Mouse (Mus musculus) ovary, postnatal 14 days (tissue): ENCODE measurements around the gene Isg15.
A peak's percentile ranks its signal among the peaks of the same experiment; 100 is the strongest.

Experiments used
- DNase-seq: peaks from one replicate; pipeline ENCODE4 v3.0.0; 2022; ENCODE audit warnings: low spot score

The Isg15 gene

DNA sequence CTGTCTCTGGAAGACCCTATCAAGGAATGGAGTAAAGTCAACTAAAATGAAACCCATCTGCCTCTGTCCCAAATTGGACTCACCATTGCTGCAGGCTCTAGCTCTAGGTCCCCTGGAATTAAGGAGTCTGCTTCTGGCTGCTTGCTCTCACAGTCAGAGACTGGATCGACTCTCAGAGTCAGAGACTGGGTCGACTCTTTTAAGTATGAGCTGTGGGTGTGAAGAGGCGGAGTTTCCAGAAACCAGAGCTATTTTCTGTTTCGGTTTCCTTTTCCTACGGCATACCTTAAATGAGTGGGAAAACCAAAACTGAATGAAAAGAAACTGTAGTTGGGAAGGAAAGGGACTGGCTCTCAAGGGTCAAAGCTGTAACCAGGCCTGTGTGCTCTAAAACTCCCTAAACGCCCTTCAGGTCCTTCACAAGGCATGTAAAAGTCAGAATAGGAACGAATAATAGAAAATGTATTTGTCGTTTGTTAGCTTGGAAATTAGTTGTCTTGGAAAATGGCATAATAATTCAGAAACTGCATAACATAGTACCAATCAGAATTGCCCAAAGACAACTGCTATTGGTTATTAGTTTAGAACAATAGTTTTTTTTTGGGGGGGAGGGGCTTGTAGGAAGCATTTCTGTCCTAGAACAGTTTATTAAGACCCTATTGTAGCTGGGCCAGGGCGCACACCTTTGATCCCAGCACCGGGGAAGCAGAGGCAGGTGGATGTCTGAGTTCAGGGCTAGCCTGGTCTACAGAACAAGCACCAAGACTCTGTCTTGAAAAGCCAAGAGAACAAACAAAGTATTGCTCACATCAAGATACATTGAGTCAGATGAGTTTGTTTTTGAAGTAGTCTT is at the start of gene Isg15:
TSS of gene Isg15 (minus strand) at position 196 of the 853 bp plus-strand sequence.
- no peak for DNase-seq

DNA sequence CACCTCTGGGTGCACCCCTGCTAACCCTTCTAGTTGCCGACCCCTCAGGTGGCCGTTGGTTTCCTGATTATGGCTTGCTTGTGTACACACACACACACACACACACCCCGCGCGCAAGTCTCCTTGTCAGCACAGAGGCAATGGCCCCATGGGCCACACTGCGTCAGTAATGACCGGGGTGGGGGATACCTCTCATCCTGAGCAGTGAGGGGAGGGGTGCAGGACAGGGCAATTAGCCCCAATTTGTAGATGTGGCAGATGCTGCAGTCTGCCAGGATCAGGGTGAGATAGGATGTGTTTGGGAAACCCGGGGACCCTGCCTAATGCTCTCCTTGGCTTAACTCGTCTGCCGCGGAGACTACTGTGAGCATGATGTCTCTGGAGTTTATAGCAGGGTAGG is 48.9 kb upstream of the Isg15 start:
- no peak for DNase-seq

DNA sequence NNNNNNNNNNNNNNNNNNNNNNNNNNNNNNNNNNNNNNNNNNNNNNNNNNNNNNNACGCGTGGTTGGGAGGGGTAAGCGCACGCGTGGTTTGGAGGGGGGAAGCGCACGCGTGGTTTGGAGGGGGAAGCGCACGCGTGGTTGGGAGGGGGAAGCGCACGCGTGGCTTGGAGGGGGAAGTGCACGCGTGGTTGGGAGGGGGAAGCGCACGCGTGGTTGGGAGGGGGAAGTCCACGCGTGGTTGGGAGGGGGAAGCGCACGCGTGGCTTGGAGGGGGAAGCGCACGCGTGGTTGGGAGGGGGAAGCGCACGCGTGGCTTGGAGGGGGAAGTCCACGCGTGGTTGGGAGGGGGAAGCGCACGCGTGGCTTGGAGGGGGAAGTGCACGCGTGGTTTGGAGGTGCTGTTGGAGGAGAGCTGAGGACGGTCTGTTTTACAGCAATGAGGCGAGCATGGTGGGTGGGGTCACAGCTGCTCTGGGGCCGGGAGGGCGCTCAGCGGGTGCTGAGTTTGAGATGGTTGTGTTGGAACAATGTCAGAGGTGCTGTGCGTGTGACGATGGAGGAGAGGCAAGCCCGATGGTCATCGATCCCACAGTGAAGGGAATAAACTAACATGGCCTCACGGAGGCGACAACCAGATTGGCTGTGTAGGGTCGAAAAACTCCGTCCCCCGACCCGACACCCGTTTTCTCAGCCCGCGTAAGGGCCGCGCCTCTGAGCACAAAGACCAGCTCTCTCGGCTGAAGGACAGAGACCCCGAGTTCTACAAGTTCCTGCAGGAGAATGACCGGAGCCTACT is 36.2 kb upstream of the Isg15 start:
- DNase-seq = no peak

DNA sequence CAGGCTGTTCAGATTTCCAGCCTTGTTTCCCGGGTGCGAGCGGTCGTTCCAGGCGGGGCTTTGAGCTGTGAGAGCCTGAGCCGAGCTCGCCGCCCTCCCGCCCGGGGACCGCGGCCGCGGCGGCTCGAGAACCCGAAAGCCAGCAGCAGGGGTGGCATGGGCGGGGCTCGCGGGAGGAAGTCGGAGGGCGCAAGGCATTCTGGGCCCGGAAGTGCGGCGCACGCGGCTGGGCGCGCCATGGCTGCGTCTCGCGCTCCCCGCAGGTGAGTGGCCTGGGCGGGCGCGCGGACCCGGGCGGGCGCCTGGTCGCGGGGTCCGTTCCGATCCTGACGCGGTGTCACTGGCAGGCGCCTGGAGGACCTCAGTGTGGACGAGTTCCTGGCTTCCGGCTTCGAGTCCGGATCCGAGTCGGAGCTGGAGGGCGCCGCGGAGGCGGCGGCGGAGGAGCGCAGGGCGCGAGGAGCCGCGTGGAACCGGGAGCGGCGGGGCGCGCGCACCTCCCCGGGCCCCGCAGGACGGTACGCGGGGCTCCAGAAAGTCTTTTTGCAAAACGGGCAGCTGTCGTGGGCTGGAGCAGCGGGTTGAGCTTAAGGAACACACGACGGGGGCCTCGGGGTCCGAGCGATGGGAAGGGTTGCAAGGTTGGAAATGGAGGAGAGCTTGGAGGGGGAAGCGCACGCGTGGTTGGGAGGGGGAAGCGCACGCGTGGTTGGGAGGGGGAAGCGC is 35.4 kb upstream of the Isg15 start, which contains the start of gene Noc2l:
TSS of gene Noc2l (plus strand) at position 203 of the 726 bp plus-strand sequence.
- DNase-seq = peak; percentile 77

DNA sequence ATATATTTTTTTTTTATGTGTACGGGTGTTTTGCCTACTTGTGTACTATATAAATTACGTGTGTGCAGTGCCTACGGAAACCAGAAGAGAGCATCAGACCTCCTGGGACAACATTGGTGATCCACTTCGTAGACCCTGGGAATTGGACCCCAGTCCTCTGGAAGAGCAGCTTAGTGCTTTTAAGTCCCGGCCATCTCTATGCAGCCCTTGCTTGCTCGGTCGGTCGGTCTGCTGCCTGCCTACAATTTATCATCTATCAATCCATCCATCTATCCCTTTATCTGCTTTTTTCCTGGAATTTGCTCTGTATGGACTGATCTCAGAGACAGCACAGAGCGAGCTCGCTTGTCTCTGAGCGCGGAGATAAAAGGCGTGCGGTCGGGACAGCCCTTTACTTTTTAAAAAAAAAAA is 34.7 kb upstream of the Isg15 start:
- DNase-seq = no peak

DNA sequence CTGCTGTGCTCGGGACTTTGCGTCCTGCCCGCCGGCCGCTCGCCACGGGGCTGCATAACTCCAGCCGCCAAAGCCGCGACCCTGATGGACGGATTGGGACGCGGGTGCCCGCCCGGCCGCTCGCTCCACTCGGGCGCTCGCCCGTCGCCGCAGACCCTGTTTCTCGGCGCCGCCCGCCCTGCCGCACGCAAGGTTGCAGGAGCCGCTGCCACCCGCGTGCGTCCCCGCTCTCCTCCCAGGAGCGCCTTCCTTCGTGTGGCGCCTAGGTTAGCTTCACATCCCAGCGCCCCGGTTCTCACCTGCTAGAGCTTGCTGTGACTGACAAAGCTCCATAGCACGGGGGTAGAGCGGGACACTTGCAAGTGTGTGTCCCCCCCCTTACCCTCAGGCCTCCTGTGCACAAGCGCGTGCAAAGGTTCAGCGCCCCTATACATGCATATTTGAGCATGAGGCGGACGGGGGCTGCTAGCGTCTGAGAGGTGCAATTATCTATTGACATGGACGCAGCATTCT is 34.1 kb upstream of the Isg15 start, which contains the start of gene Plekhn1:
TSS of gene Plekhn1 (minus strand) at position 157 of the 513 bp plus-strand sequence.
- peak; percentile 55 for DNase-seq

DNA sequence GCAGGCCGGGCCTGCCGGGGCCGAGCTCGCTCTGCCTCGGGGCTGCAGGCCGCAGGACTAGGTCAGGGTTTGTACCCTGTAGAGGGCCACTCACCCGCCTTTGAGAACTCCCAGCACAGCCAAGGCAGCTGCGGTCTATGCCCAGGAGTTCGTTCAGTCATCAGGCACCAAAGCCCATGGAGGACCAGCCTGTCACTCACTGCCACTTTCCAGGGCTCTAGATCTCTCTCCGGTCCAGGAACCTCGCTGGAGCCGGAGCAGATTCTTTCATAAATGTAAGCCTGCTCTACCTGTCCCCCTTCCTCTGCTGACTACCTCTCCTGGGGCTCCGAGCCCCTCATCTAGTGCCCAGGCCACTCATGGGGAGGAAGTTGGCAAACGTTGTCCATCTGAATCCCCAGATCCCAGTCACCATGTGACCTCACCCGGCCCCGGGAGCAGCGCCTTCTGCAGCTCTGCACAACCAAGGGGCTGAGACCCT is 33.4 kb upstream of the Isg15 start:
- no peak for DNase-seq

DNA sequence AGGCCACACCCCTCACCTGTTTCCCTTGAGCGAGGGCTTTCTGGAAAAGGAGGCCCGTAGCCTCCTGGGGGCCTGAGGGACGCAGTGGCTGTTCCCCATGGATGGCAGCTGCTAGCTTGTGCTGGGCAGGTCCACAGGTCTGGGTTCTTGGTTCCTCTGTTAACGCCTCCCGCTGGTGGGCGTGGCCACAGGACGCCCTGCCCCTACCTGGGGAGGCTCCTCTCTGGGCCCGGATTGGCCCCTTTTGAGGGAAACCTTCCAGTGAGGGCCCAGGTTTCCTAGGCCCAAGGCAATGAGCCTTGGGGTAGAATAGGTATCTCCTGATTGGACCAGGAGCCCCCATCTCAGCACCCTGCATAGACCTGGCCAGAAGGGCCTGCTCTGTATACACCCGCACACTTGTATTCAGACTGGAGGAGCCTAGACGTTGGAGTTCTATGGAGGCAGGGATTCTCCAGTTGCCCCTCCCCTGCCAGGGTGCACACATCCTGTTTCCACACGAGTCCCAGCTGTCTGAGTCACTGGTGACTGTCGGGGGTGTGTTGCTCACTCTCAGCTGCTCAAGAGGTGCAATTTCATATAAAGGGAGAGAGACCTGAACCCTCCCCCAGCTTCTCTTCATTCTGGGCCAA is 27.9 kb upstream of the Isg15 start:
- DNase-seq = no peak

DNA sequence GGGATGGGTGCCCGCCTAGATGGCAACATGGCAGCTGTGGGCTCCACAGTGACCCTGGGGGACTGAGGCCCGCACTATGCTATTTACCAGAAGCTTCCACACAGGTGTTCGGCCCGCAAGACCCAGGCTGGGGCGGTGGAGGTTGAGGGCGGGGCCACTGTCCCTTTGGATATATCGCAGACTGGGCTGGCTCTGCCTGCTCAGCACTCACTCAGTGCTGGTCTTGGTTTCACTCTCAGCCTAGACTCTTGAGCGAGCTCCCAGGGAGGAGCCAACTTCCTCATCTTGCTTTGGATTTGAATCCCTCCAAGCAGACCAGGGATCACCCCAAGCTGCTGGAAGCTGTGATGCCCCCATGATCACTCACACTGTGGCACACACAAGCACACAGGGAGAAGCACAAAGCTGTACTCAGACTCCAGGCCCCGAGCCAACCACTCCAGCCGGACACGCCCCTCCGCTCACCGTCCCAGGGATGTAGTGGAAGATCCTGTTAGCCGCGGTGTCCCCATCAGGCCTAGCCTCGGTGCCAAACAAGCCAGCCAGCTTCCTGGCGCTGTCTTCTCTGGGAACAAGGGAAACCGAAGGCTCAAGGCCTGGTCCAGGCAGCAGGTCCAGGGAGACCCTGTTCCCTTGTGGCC is 27.3 kb upstream of the Isg15 start:
- no peak for DNase-seq

DNA sequence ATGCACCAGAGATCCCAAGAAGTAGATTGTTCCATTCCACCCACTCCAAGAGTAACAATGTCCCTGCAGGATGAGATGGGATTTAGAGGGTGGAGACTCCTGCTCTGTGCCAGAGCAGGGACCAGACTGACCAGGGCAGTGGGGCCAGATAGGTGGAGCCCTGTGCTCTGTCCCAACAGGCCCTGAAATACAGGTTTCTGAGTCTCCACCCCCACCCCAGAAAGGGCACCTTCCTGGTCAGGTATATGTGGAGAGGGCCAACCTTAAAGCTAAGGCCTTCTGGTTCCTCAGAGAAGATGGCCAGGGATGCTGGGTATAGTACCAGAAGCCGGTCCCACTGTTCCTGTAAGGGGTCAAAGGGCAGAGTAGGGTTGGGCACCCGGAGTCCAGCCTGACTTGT is 23.7 kb upstream of the Isg15 start:
- no peak for DNase-seq

DNA sequence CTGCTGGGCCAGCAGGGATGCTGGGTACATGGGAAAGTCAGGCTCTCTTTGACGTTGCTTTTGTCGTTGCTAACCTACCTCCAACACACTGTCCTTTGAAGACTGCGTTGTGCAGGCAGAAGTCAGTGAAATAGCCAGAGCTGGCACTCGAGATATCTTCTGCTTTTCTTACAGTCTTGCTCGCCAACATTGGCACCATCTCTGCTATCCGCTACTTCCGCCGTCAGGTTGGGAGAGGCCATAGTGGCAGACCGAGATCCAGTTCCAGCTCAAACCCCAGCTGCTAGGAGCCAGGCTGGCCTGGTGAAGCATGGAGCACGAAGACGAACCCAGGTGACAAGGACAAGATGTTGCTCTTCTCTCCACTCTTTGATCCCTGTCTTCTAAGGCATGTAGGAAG is 19.3 kb upstream of the Isg15 start:
- DNase-seq = no peak

DNA sequence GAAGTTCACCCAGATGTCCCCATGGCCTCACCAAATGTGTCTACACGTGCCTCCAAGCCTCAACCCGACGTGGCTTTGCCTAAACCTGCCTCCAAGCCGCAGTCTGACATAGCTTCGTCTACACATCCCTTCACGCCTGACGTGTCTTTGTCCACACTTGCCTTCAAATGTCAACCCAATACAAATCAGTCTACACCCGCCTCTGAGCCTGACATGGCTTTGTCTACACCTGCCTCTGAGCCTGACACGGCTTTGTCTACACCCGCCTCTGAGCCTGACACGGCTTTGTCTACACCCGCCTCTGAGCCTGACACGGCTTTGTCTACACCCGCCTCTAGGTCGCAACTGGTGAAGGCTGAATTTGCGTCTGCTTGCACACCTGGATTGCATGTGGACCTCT is 17.2 kb upstream of the Isg15 start:
- DNase-seq = no peak

DNA sequence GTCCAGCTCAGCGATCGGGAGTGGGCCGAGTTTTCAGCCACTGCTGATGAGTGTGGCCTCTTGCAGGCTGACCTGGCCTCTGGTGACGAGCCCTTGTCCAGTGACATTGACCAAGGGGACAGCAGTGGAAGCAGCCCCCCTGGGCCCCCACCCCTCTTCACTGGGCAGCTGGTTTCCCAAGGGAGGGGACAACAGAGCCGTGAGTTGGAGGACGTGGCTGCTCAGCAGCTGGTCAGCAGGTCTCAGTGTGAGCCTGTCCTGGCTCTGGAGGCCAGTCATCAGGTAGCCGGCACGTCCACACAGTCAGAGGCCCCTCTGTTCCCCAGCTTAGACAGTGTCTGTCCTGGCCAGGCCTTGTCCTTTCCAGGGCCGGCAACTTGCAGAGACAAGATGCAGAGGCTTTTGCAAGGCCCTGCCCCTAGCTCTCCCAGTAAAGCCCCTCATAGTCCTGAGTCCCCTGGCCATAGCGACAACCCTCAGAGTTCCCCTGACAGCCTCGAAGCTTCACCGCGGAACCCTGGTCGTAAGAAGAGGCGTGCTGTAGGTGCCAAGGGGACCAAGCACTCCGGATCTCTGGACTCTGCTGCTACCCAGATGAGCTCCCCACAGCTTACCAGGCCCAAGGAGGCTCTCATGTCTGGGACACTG is 16.5 kb upstream of the Isg15 start:
- DNase-seq = no peak

DNA sequence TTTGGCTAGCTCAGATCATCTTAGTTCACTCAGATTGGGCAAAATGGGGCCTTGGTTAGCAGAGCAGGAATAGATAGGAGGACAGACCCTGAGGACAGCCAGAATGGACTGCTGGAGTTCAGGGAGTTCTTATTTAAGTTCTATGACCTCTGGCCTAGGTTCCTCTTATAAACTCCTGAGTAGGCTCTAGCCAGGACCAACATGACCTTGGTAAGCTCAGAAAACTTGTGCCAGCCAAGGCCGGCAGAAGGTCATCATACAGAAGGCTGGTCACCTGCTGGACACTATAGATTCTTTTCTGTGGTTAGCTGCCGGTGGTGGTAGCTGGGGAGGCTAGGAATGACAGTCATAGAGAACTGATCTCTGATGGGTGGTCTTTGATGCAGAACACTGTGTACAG is 15.6 kb upstream of the Isg15 start:
- DNase-seq = no peak

DNA sequence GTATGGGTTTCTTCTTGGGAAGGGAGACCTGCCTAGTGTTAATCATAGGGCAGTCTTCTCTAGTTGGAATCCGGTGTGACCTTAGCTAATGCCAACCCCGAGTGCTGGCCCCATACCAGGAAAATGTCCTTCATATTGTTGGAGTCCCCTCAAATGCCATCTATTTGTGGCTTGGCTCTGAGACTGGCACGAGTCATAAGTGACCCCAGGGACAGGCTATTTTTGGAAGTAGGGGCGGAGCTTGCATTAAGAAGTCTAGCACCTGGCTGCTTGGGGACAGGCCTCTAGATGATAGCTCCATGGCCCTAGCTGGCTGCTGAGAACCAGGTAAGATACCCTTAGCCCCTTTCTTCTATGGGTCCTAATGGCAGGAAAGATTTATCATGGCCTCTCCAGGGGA is 15.0 kb upstream of the Isg15 start, which contains the start of gene Perm1:
TSS of gene Perm1 (plus strand) at position 220 of the 400 bp plus-strand sequence.
- DNase-seq = no peak

DNA sequence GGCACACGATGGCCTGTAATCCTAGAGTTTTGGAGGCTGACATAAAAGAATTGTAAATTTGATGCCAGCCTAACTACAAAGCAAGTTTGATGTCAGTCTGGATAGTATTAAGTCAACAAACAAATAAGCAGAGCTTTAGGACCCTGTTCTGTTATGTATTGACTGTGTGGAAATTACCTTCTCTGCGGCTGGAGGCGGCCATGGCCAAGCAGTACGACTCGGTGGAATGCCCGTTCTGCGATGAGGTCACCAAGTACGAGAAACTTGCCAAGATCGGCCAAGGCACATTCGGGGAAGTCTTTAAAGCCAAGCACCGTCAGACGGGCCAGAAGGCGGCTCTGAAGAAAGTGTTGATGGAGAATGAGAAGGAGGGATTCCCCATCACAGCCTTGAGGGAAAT is 12.5 kb upstream of the Isg15 start:
- DNase-seq = no peak

DNA sequence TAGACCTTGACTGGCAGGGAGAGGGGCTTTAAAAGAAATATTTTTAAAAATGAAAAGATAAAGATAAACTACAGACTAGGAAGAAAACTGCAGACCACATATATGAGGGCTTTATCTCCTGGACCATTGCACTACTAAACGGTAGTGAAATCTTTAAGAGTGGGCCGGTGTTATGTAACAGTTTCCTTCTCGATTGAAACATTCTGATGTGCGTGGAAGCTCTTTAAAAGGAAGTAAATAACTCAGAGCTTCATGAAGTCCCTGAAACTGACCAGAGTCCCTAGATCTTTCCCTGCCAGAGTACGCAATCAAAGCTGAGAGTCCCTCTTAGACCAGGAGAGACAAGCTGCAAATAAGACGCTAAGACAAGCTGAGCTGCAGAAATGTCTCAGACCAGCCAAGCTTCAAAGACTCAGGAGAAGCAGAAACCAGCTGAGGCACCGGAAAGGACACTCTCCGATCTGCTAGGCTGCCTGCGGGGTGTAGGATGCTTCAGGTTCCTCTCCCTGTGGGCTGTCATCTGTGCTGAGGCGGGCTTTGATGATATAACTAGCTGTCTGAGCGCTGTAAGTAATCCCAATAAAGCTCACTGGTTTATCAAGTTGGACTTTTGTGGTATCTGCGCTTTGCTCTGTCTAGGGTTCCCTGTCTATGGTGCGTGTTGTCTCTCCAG is 9.5 kb upstream of the Isg15 start:
- DNase-seq = no peak

DNA sequence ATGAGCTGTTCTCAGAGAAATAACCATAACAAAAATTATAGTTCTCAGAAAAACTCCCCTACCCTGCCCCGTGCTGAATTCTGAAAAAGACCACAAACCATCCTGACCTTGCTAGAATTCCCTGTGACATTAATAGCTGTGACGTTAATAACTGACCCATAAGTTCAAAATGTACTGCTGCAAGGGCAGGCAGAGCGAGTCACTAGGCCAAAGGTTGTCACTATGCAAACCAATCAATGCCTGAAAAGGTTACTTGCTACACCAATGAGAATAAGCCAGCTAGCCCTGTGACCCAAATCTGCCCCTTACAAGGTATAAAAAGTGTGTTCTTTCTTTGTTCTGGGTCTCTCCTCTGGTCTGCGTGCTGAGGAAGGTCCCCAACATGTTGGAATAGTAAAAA is 8.3 kb upstream of the Isg15 start:
- DNase-seq = no peak

DNA sequence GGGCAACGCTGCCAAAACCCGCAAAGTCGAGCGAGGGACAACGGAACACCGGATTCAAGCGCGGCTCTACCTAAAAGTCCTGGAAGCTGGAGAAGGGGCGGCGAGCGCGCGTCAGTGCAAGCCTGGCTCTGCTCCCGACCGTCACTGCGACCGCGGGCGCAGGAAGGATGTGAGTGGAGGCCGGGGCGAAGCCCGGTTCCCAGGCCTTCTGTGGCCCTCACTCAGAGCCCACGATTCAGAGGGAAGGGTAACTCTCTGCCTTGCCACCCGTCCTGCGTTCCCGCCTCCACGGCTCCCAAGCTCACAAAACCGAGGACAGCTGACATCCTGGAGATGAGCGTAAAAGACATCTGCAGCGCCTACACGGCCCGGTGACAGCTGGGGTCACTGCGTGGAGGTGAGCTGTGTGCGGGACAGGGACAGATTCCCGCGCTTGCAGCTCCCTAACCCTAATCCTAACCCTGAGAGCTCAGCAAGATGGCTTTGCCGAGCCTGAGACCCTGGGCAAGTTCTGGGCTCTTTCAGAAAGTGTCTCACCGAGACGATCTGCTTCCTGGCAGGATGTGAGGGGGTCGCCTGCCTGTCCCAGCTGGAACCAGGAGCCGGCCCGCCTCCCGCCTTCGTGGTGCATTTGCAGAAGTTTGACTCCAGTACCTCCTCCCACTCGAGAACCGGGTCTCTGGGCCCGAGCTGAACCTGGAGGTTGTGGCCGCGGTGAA is 3.0 kb upstream of the Isg15 start:
- no peak for DNase-seq
